Mouse (Mus musculus) CD4-positive, CD25-positive, alpha-beta regulatory T cell, adult 4 months (primary cell): ENCODE data around the gene Wipf3. TPM values are rescaled to one million over a fixed set of nuclear protein-coding genes. Genes with fewer than 3 reads are reported as not detected.

Source experiments
- ATAC-seq: one replicate; pipeline ENCODE4 v1.8.0; 2017
- polyA plus RNA-seq, 2 experiments: library from polyadenylated mRNA; unstranded; fragments of 100-300 nt; shearing (Covaris generic); gene quantifications; one replicate each; pipeline ENCODE4 v1.2.1; 2017

Wipf3 gene
- not detected for polyA plus RNA-seq

GRCm38 (mm10) chr6:54429447-54430194 is at the start of gene Wipf3:
Gene Wipf3, plus strand, starts transcription at chr6:54429603.
- no peak for ATAC-seq

- no peak for ATAC-seq
Observed at GRCm38 (mm10) chr6:54382636-54383035, 46.8 kb upstream of the Wipf3 start.

GRCm38 (mm10) chr6:54383893-54384524 is 45.4 kb upstream of the Wipf3 start:
- ATAC-seq = no peak

GRCm38 (mm10) chr6:54384777-54385176 is 44.6 kb upstream of the Wipf3 start:
- ATAC-seq = no peak

- no peak for ATAC-seq
Observed at GRCm38 (mm10) chr6:54386429-54386828, 43.0 kb upstream of the Wipf3 start.

GRCm38 (mm10) chr6:54387044-54387443 is 42.4 kb upstream of the Wipf3 start:
- no peak for ATAC-seq

- no peak for ATAC-seq
Observed at GRCm38 (mm10) chr6:54387751-54388150, 41.7 kb upstream of the Wipf3 start.

GRCm38 (mm10) chr6:54388690-54389275 is 40.6 kb upstream of the Wipf3 start:
- no peak for ATAC-seq

- ATAC-seq = no peak
Observed at GRCm38 (mm10) chr6:54391765-54392164, 37.6 kb upstream of the Wipf3 start.

- ATAC-seq = no peak
Observed at GRCm38 (mm10) chr6:54393886-54394285, 35.5 kb upstream of the Wipf3 start.

- ATAC-seq = no peak
Observed at GRCm38 (mm10) chr6:54399194-54399923, 30.0 kb upstream of the Wipf3 start.

GRCm38 (mm10) chr6:54401503-54401902 is 27.9 kb upstream of the Wipf3 start:
- ATAC-seq = no peak

GRCm38 (mm10) chr6:54404916-54405315 is 24.5 kb upstream of the Wipf3 start:
- ATAC-seq = no peak

- no peak for ATAC-seq
Observed at GRCm38 (mm10) chr6:54406116-54406515, 23.3 kb upstream of the Wipf3 start.

GRCm38 (mm10) chr6:54409271-54409670 is 20.1 kb upstream of the Wipf3 start:
- ATAC-seq = no peak

GRCm38 (mm10) chr6:54410451-54410850 is 19.0 kb upstream of the Wipf3 start:
- ATAC-seq = no peak

- ATAC-seq = no peak
Observed at GRCm38 (mm10) chr6:54411591-54411990, 17.8 kb upstream of the Wipf3 start.

- ATAC-seq = no peak
Observed at GRCm38 (mm10) chr6:54412879-54413278, 16.5 kb upstream of the Wipf3 start.

- ATAC-seq = no peak
Observed at GRCm38 (mm10) chr6:54425230-54425629, 4.2 kb upstream of the Wipf3 start.

GRCm38 (mm10) chr6:54428850-54429446 is 455 bp upstream of the Wipf3 start:
- no peak for ATAC-seq

GRCm38 (mm10) chr6:54430221-54430620 is 818 bp downstream of the Wipf3 start:
- no peak for ATAC-seq

GRCm38 (mm10) chr6:54431761-54432160 is 2.4 kb downstream of the Wipf3 start:
- no peak for ATAC-seq

- ATAC-seq = no peak
Observed at GRCm38 (mm10) chr6:54432191-54432590, 2.8 kb downstream of the Wipf3 start.
